ENCODE assay signal across 1 mouse cellular context in genomic region chr12:57198269-57198668, GRCm38 (mm10).
TF ChIP-seq lines count a peak whose summit lies in the region.

No protein-coding gene starts in this region.

TF ChIP-seq in MEL, 35 proteins besides CTCF, POLR2A, EP300 and RAD21:
- TF ChIP-seq NELFE (IDR thresholded peaks at IDR 0.05; ENCODE audit: low read depth, low read length) (no peak), MAX (IDR thresholded peaks at IDR 0.05; ENCODE audit: low read length) (peak; percentile 44; the same call in 1 of the 2 replicates), POLR2AphosphoS5 (IDR thresholded peaks at IDR 0.05; ENCODE audit: borderline replicate concordance, low read depth, low read length) (peak; percentile 82; the same call in 1 of the 2 replicates), ZKSCAN1 (IDR thresholded peaks at IDR 0.05; ENCODE audit: low read depth, low read length) (no peak)
TF ChIP-seq in MEL: peak in this region for 2.
